Mouse (Mus musculus) heart, adult 2 months (tissue): Measurements from ENCODE around the gene Dixdc1.
A peak's percentile ranks its signal among the peaks of the same experiment; 100 is the strongest.

Experiments
- CTCF ChIP-seq: fragments of 200-600 bp; IDR thresholded peaks from 2 replicates; pipeline ENCODE4 v1.8.1; 2022; ENCODE audit warnings: antibody characterized with exemption, mild to moderate bottlenecking, moderate library complexity
- EP300 ChIP-seq: fragments of 200-500 bp; IDR thresholded peaks from 2 replicates; pipeline ENCODE4 v1.6.1; 2011; ENCODE audit warnings: low read depth, low read length, control low read depth; ENCODE audit not compliant: insufficient read depth
- POLR2A ChIP-seq: fragments of 200-500 bp; IDR thresholded peaks from 2 replicates; pipeline ENCODE4 v1.6.1; 2011; ENCODE audit warnings: mild to moderate bottlenecking, low read depth, low read length, control low read depth; ENCODE audit not compliant: insufficient read depth

GRCm38 (mm10) chr9:50763331-50763730, 24.0 kb upstream of the Dixdc1 start:
- TF ChIP-seq POLR2A (no peak), CTCF (peak; percentile 61), EP300 (no peak)
